20 mouse cellular contexts compared by ENCODE assay signal in genomic region chr17:46713849-46714248, GRCm38 (mm10). TPM values are rescaled to one million over a fixed set of nuclear protein-coding genes. Genes with fewer than 3 reads are reported as not detected.
DNase-seq lines count a peak whose midpoint lies in the region; ATAC-seq and TF ChIP-seq lines count a peak whose summit lies in the region.
"Had no signal": no experiment of that assay in that cellular context is flagged by ENCODE, and none has a peak within 500 bp of the region (broad histone marks: within the 10 kb centered on the region; RNA-seq: fewer than 3 reads in every experiment).

No protein-coding gene starts in this region.

- 83% methylated on average over 9 of the region's 9 CpGs for WGBS in heart, embryonic 15.5 days
- WGBS in heart, embryonic 10.5 days = 90% methylated on average over 9 of the region's 9 CpGs
- 87% methylated on average over 9 of the region's 9 CpGs for WGBS in limb, embryonic 13.5 days

- peak; percentile 43 for TF ChIP-seq EP300 in CH12.LX (IDR thresholded peaks at IDR 0.05; ENCODE audit: low read length)

- H3K4me2 ChIP-seq in heart, embryonic 15.5 days = no peak overlapping the region
- H3K4me2 ChIP-seq in CH12.LX (ENCODE audit: insufficient read depth, low read depth, poor library complexity, severe bottlenecking) = peak overlapping the region; percentile 86; the same call in 1 of the 2 replicates
- H3K4me2 ChIP-seq in limb, embryonic 13.5 days (replicated peaks) = 0 out of 2 replicates have a peak overlapping the region, but pooled peaks have one; percentile 100
- H3K4me2 ChIP-seq: forebrain, embryonic 15.5 days had no signal

- no peaks in the 10 kb centered on the region for H3K9me3 ChIP-seq in heart, embryonic 15.5 days (replicated peaks)
- no peaks in the 10 kb centered on the region for H3K9me3 ChIP-seq in heart, embryonic 10.5 days
- peaks cover 7% of the 10 kb centered on the region for H3K9me3 ChIP-seq in CH12.LX (replicated peaks; ENCODE audit: low read length)
- no peaks in the 10 kb centered on the region for H3K9me3 ChIP-seq in limb, embryonic 13.5 days
- H3K9me3 ChIP-seq: embryonic facial prominence, embryonic 10.5 days; embryonic facial prominence, embryonic 12.5 days; forebrain, embryonic 13.5 days; forebrain, embryonic 15.5 days had no signal

- no peak for DNase-seq in heart, embryonic 10.5 days (ENCODE audit: low spot score)
- DNase-seq in CH12.LX (ENCODE audit: extremely low read depth) = no peak
- no peak for DNase-seq in right cerebral cortex, adult 2 months (ENCODE audit: low spot score in 2 of 2)
- DNase-seq: adrenal gland, adult 2 months; adrenal gland, postnatal 10 days; adrenal gland, postnatal 25 days; B cell, adult 2 months; cerebellum, adult 11 months; cerebellum, adult 18-20 months; cerebellum, adult 8-10 months; cerebellum, adult 9-11 months; cerebellum, postnatal 14 days; forebrain, postnatal 0 days had no signal

- no peak overlapping the region for H3K4me3 ChIP-seq in heart, embryonic 15.5 days
- H3K4me3 ChIP-seq in heart, embryonic 10.5 days = no peak overlapping the region
- no peak overlapping the region for H3K4me3 ChIP-seq in CH12.LX (replicated peaks in 1 of 3; ENCODE audit: low read depth in 2 of 3, low read length in 2 of 3, poor library complexity in 1 of 3)
- no peak overlapping the region for H3K4me3 ChIP-seq in limb, embryonic 13.5 days
- H3K4me3 ChIP-seq: embryonic facial prominence, embryonic 12.5 days; forebrain, embryonic 13.5 days; forebrain, embryonic 15.5 days had no signal

- H3K4me1 ChIP-seq in heart, embryonic 15.5 days (replicated peaks) = peaks cover 16% of the 10 kb centered on the region
- H3K4me1 ChIP-seq in heart, embryonic 10.5 days = peaks cover 18% of the 10 kb centered on the region
- peaks cover 6 to 18% of the 10 kb centered on the region in 2 experiments for H3K4me1 ChIP-seq in CH12.LX (ENCODE audit: control insufficient read depth in 1 of 2, insufficient read depth in 2 of 2)
- peaks cover 21% of the 10 kb centered on the region for H3K4me1 ChIP-seq in limb, embryonic 13.5 days

- H3K79me2 ChIP-seq in CH12.LX (replicated peaks; ENCODE audit: control insufficient read depth, extremely low read depth, insufficient read depth, poor library complexity, severe bottlenecking) = peaks cover 19% of the 10 kb centered on the region

- dilution Hi-C loops in CH12.LX (cut with MboI; ENCODE audit: extremely low pct_ligation_motif_present, extremely low pct_unique_long_range_greater_than_20kb, low sequenced_read_pairs) = no loop called here

- H3K36me3 ChIP-seq in heart, embryonic 15.5 days = peaks cover 24% of the 10 kb centered on the region
- peaks cover 38% of the 10 kb centered on the region for H3K36me3 ChIP-seq in heart, embryonic 10.5 days
- H3K36me3 ChIP-seq in CH12.LX (replicated peaks in 1 of 2; ENCODE audit: control insufficient read depth in 1 of 2, insufficient read depth in 1 of 2, low read length in 1 of 2) = peaks cover 17 to 49% of the 10 kb centered on the region in 2 experiments
- H3K36me3 ChIP-seq in limb, embryonic 13.5 days = peaks cover 51% of the 10 kb centered on the region

- no peak for TF ChIP-seq RAD21 in CH12.LX (IDR thresholded peaks at IDR 0.05; ENCODE audit: low read depth, low read length)

- in situ Hi-C loops in CH12.LX (cut with MboI; ENCODE audit: low pct_ligation_motif_present, low pct_unique_long_range_greater_than_20kb, low sequenced_read_pairs) = loop anchor here (5.0 kb wide), 1 partner anchor 62 kb away; the partner anchor contains the start of gene Cul7

- TF ChIP-seq CTCF in CH12.LX (conservative IDR thresholded peaks at IDR 0.05 in 1 of 2, IDR thresholded peaks at IDR 0.05 in 1 of 2; ENCODE audit: low read depth in 2 of 2, low read length in 2 of 2) = no peak

- no peak overlapping the region for H3K27ac ChIP-seq in heart, embryonic 15.5 days
- no peak overlapping the region for H3K27ac ChIP-seq in heart, embryonic 10.5 days
- no peak overlapping the region for H3K27ac ChIP-seq in CH12.LX (ENCODE audit: insufficient read depth, low read depth)
- no peak overlapping the region for H3K27ac ChIP-seq in limb, embryonic 13.5 days
- H3K27ac ChIP-seq: embryonic facial prominence, embryonic 10.5 days; embryonic facial prominence, embryonic 12.5 days; forebrain, embryonic 13.5 days; forebrain, embryonic 15.5 days had no signal

- TF ChIP-seq POLR2A in CH12.LX (IDR thresholded peaks at IDR 0.05; ENCODE audit: low read depth, low read length) = 0 out of 2 replicates have a peak, but pooled peaks have one; percentile 9

- ATAC-seq in heart, embryonic 15.5 days (replicated peaks; ENCODE audit: insufficient number of reproducible peaks, insufficient read depth, low FRiP score, low read depth) = no peak
- no peak for ATAC-seq in limb, embryonic 13.5 days (ENCODE audit: low FRiP score, low read depth)
- ATAC-seq: CD4-positive, CD25-positive, alpha-beta regulatory T cell, adult 4 months; forebrain, embryonic 13.5 days; forebrain, embryonic 15.5 days; forebrain, postnatal 0 days had no signal

- H3K9ac ChIP-seq in heart, embryonic 15.5 days = 0 out of 2 replicates have a peak overlapping the region, but pooled peaks have one; percentile 25
- H3K9ac ChIP-seq in CH12.LX (ENCODE audit: insufficient read depth, low read depth) = 0 out of 2 replicates have a peak overlapping the region, but pooled peaks have one; percentile 91
- no peak overlapping the region for H3K9ac ChIP-seq in limb, embryonic 13.5 days
- H3K9ac ChIP-seq: forebrain, embryonic 13.5 days; forebrain, embryonic 15.5 days; forebrain, postnatal 0 days had no signal

- no peaks in the 10 kb centered on the region for H3K27me3 ChIP-seq in heart, embryonic 15.5 days
- no peaks in the 10 kb centered on the region for H3K27me3 ChIP-seq in heart, embryonic 10.5 days (ENCODE audit: insufficient read depth, poor library complexity, severe bottlenecking)
- H3K27me3 ChIP-seq in CH12.LX (replicated peaks) = no peaks in the 10 kb centered on the region
- no peaks in the 10 kb centered on the region for H3K27me3 ChIP-seq in limb, embryonic 13.5 days
- H3K27me3 ChIP-seq: embryonic facial prominence, embryonic 12.5 days; forebrain, embryonic 13.5 days; forebrain, embryonic 15.5 days had no signal

TF ChIP-seq in CH12.LX, 34 proteins besides CTCF, POLR2A, EP300 and RAD21:
- TF ChIP-seq MXI1 (IDR thresholded peaks at IDR 0.05; ENCODE audit: low read depth, low read length) (no peak), JUN (IDR thresholded peaks at IDR 0.05; ENCODE audit: insufficient read depth, low read depth, low read length) (peak; percentile 74), CHD2 (IDR thresholded peaks at IDR 0.05; ENCODE audit: low read length) (no peak), JUND (conservative IDR thresholded peaks at IDR 0.05; ENCODE audit: low read depth, low read length) (peak; percentile 55; the same call in 1 of the 2 replicates)

RNA-seq across cellular contexts. Expression of gene Pex6, which starts 2.6 kb away (rescaled TPM):
- polyA plus RNA-seq in heart, embryonic 15.5 days (2015; fragmentation: Nextera tagmentation; extraction: Ambion mirVana) = 10.5 and 19.0 TPM in 2 replicates
- polyA plus RNA-seq in heart, embryonic 10.5 days (2016; fragmentation: Nextera tagmentation; extraction: Ambion mirVana) = 14.0 and 21.9 TPM in 2 replicates
- total RNA-seq in CH12.LX (2012; rRNA removed) (27.8 and 31.8 TPM in 2 replicates), CH12.LX (2014; rRNA removed) (13.7 and 14.1 TPM in 2 replicates)
- polyA plus RNA-seq in CH12.LX (2012; ENCODE audit: insufficient read length, low read depth) = 23.2 and 26.5 TPM in 2 replicates
- 26.8 and 27.0 TPM in 2 replicates for polyA plus RNA-seq in limb, embryonic 13.5 days (2015; fragmentation: Nextera tagmentation; extraction: Ambion mirVana)

RNA-seq across cellular contexts. Expression of gene Ppp2r5d, which starts 8.9 kb away (rescaled TPM):
- polyA plus RNA-seq in heart, embryonic 15.5 days (2015; fragmentation: Nextera tagmentation; extraction: Ambion mirVana) = 44.6 and 66.2 TPM in 2 replicates
- polyA plus RNA-seq in heart, embryonic 10.5 days (2016; fragmentation: Nextera tagmentation; extraction: Ambion mirVana) = 76.8 and 103 TPM in 2 replicates
- total RNA-seq in CH12.LX (2012; rRNA removed) (57.7 and 63.8 TPM in 2 replicates), CH12.LX (2014; rRNA removed) (56.2 and 59.0 TPM in 2 replicates)
- polyA plus RNA-seq in CH12.LX (2012; ENCODE audit: insufficient read length, low read depth) = 70.6 and 75.4 TPM in 2 replicates
- 94.0 and 103 TPM in 2 replicates for polyA plus RNA-seq in limb, embryonic 13.5 days (2015; fragmentation: Nextera tagmentation; extraction: Ambion mirVana)

RNA-seq across cellular contexts. Expression of gene Gnmt, which starts 15.1 kb away (rescaled TPM):
- polyA plus RNA-seq in heart, embryonic 15.5 days (2015; fragmentation: Nextera tagmentation; extraction: Ambion mirVana) = 1.2 and 1.8 TPM in 2 replicates
- 0.83 and 2.3 TPM in 2 replicates for polyA plus RNA-seq in heart, embryonic 10.5 days (2016; fragmentation: Nextera tagmentation; extraction: Ambion mirVana)
- total RNA-seq in CH12.LX (2012; rRNA removed) = 0.13 and 0.25 TPM in 2 replicates
- total RNA-seq in CH12.LX (2014; rRNA removed) = 0.38 TPM in 1 of 2 replicates, not detected in the other
- 0.71 and 1.2 TPM in 2 replicates for polyA plus RNA-seq in CH12.LX (2012; ENCODE audit: insufficient read length, low read depth)
- 0.46 and 0.57 TPM in 2 replicates for polyA plus RNA-seq in limb, embryonic 13.5 days (2015; fragmentation: Nextera tagmentation; extraction: Ambion mirVana)
- total RNA-seq: forebrain, postnatal 0 days had no signal
- polyA plus RNA-seq: CD4-positive, CD25-positive, alpha-beta regulatory T cell, adult 4 months had no signal

RNA-seq across cellular contexts. Expression of gene Klhdc3, which starts 33.1 kb away (rescaled TPM):
- polyA plus RNA-seq in heart, embryonic 15.5 days (2015; fragmentation: Nextera tagmentation; extraction: Ambion mirVana) = 153 and 163 TPM in 2 replicates
- 152 and 167 TPM in 2 replicates for polyA plus RNA-seq in heart, embryonic 10.5 days (2016; fragmentation: Nextera tagmentation; extraction: Ambion mirVana)
- total RNA-seq in CH12.LX (2012; rRNA removed) = 66.7 and 72.3 TPM in 2 replicates
- total RNA-seq in CH12.LX (2014; rRNA removed) = 15.9 and 19.5 TPM in 2 replicates
- polyA plus RNA-seq in CH12.LX (2012; ENCODE audit: insufficient read length, low read depth) = 126 and 130 TPM in 2 replicates
- polyA plus RNA-seq in limb, embryonic 13.5 days (2015; fragmentation: Nextera tagmentation; extraction: Ambion mirVana) = 127 and 135 TPM in 2 replicates

RNA-seq across cellular contexts. Expression of gene Mea1, which starts 35.3 kb away (rescaled TPM):
- polyA plus RNA-seq in heart, embryonic 15.5 days (2015; fragmentation: Nextera tagmentation; extraction: Ambion mirVana) = 105 and 113 TPM in 2 replicates
- polyA plus RNA-seq in heart, embryonic 10.5 days (2016; fragmentation: Nextera tagmentation; extraction: Ambion mirVana) = 143 and 180 TPM in 2 replicates
- total RNA-seq in CH12.LX (2012; rRNA removed) (94.3 and 106 TPM in 2 replicates), CH12.LX (2014; rRNA removed) (68.3 and 73.8 TPM in 2 replicates)
- polyA plus RNA-seq in CH12.LX (2012; ENCODE audit: insufficient read length, low read depth) = 86.1 and 110 TPM in 2 replicates
- 157 and 162 TPM in 2 replicates for polyA plus RNA-seq in limb, embryonic 13.5 days (2015; fragmentation: Nextera tagmentation; extraction: Ambion mirVana)
